Mouse (Mus musculus): ENCODE data around the gene Cdk1.

Cdk1 gene

DNA sequence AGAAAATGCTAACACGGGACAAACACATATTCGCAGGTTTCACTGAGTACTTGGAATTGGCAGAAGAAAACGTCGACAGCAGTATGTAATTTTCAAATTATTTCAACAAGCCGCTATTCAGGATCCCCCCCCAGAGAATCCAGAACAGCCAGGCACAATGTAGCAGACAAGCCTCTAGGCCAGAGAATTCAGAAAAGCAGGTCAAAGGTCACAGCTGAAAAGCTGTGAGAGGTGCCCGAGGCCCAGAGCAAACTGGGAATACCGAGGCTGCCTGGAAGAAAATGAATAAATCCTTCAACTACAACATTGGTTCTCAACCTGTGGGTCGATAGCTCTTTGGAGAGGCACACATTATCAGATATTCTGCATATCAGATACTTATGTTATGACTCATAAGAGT is 4.5 kb downstream of the Cdk1 start:
- no peak for DNase-seq (ENCODE audit: low spot score in 2 of 2)

DNA sequence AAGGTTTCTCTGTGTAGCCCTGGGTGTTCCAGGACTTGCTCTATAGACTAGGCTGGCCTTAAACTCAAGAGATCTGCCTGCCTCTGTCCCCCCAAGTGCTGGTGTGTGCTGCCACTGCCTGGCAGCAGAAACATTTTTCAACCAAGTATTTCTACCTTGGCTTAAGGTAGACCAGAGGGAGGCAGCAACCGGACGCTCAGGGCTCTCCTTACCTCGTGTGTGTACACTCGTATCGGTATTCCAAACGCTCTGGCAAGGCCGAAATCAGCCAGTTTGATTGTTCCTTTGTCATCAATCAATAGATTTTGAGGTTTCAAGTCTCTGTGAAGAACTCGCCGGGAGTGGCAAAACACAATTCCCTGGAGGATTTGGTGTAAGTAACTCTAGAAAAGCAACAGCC is 10.4 kb downstream of the Cdk1 start:
- DNase-seq (ENCODE audit: low spot score in 2 of 2) = no peak

DNA sequence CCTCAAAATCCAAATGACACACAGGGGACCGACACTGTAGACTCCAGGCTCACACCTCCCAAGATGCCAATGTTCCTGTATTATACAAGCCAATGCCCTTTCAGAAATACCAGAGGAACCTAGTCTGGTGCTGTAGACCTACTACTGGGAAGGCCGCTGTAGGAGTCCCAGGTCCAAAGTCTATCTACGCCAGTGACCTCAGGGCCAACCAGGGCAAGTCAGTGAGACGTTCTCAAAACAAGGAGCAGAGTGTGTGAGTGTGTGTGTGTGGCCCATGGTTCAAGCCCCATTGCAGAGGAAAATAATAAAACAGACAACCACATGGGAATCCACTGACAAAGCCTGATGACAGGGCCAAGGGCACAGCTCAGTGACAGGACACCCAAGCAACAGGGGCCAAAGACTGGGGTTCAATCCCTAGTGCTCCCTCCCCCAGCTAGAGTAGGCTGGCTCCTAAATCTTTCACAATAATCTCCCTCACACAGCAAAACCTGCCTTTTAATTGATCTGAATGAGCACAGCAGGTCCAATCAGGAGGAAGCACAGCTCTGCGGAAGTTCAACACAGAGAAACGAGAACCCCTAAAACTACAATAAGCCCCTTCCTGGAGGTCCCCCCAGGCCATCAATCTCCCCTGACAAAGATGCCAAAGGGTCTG is 11.0 kb downstream of the Cdk1 start:
- no peak for DNase-seq (ENCODE audit: low spot score in 2 of 2)

DNA sequence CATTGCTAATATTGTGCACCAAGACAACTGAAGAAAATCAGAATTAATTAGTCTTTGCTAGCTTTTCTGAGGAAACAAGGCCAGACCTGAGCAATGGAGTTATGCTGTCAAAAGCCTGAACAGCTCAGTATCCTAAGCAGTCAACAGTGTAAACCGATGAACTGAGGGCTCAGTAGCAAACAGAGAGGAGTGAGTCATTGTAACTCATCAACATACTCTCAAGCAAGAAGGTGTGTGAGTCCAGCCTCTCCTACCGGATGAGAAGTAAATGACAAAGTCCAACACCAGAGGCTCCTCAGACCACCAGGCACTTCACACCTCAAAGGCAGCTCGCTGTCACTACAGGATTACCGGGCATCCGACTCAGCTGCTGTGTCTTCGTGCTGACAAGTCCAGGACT is 12.7 kb downstream of the Cdk1 start:
- DNase-seq (ENCODE audit: low spot score in 2 of 2) = no peak

DNA sequence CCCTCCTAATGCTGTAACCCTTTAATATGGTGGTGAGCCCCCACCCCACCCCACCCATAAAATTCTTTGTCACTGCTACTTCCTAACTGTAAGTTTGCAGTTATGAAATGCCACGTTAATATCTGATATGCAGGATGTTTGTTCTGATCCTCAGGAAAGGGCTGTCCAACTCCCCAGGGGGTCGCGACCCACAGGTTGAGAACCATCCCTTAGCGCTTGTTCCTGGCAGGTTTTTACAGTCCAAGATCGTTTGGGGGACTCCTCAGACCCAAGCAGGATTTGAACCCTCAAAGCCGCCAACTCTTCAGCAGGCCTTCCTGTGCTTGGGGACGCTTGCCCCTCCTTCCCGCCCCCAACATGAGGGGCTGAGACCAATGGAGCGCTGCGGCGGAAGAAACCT is 16.5 kb downstream of the Cdk1 start:
- no peak for DNase-seq (ENCODE audit: low spot score in 2 of 2)

DNA sequence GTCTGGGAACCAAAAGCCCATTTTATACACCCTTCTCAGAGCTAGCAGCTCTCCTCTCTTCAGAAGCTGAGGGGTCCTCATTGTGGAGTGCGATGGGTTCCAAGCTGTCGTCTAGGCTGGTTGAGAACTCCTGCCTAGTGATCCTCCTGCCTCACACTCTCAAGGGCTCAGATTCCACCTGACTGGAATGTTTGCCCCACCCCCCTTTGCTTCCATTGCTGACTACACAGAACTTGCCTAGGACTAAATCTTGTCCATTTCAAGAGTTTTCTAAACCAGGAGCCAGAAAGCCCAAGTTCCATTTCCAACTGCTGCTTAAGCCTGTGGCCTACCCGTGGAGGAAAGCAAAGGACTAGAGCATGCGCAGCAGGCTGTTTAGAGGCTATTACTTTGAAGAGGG is 17.1 kb downstream of the Cdk1 start:
- DNase-seq (ENCODE audit: low spot score in 2 of 2) = no peak

DNA sequence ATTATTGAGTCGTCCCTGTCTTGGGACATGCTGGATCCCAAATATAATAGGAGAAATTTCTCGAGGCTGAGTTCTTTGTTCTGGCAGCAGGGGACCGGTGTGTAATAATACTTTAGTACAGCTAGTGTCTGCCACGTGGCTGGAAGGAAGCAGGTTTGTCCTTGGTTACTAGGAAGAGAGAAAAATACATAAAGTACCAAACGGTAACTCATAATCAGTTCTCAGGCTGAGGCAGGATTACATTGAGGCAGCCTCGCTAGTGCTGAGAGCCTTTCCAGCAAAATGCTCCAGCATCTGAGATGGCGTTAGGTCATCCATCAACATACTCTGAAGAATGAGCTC is 17.6 kb downstream of the Cdk1 start:
- no peak for DNase-seq (ENCODE audit: low spot score in 2 of 2)

DNA sequence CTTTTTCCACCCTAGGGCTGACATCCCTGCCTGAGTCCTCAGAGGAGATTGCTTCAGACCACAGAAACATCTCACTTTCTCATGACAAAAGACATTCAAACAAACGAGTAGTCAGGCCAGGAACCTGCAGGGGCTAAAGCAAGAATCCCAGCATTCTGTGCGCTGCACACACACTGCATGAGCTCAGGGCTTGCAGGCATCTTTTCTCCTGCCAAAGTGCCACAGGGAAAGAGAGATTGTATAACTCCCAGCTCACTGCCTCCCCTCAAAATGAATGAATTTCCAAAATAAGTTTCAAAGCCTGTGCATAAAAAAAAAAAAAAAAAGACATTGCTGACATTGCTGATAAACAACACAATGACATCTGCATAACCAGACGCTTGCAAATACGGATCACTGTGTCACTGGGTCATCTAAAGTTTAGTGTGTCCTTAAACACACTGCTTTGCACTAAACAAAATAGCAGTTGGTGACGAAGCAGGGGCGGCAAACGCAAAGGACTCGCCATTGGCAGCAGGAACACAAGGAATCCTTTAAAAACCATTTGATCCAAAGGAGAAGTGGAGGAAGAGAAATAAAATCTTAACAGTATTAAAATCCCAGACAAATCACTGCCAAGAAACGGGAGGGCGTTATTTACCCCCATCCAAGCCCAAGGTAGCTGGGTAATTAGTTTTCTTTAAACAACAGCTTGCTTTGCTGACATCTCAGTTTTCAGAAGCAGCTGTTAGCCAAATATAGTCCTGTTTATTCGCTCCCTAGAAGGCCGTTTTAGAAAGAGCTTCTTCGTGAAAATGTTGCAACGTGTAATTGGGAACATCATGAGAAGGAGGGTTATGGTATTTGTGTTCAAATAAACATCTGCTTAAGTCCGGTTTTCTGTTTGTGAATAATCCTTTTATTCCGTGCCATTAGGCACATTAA is 18.2 kb downstream of the Cdk1 start:
- no peak for DNase-seq (ENCODE audit: low spot score in 2 of 2)

DNA sequence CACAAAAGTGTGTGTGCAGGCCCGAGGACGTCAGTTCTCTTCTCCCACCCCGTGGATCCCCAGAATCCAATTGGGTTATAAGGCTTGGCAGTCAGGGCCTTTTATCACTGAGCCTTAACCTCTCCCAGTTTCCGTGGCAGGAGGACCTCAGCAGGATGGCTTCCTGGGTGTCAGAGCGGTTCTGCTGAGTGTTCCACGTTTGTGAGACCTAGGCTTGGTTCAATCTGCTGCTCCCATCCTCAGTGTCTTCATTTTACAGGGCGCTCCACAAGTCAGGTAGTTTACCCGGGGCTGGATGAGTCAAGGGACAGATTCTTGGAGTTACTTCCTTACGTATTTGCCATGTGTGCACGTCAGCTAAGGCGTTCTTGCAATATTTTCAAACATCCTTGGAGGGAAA is 19.5 kb downstream of the Cdk1 start:
- no peak for DNase-seq (ENCODE audit: low spot score in 2 of 2)

DNA sequence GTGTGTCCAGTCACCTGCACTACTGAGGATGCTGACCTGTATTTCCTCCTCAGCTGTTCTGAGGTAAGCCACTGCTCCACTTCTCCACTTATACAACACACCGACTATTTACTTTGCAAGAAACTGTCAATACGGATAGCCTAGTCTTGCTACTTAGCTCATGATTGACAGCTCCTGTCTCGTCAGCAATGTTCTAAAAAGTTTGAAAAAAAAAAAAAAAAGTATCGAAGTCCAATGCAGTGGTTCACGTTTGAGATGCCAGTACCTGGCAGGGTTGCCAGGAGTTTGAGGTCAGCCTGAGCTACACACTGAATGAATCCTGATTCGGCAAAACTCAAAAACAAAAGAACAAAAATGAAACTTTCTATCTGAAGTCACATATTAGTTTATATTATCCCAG is 21.5 kb downstream of the Cdk1 start:
- no peak for DNase-seq (ENCODE audit: low spot score in 2 of 2)

DNA sequence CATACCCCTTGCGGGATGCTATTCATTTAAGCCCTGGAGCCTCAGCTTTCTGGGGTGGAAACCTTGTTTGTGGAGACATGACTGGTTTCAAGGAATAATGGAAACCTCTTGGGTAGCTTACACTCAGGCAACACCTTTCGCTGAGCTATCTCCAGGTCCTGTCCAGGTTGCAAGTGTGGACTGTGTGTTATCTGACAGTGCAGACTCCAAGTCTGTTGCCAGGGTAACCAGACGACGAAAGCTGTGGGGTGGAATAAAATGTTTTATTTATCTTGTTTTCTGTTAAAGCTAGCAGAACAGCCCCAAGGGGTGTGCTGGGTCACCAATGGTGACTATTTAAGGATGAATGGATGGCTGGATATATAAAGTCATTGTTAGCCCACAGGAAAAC is 24.1 kb downstream of the Cdk1 start:
- DNase-seq (ENCODE audit: low spot score in 2 of 2) = no peak

DNA sequence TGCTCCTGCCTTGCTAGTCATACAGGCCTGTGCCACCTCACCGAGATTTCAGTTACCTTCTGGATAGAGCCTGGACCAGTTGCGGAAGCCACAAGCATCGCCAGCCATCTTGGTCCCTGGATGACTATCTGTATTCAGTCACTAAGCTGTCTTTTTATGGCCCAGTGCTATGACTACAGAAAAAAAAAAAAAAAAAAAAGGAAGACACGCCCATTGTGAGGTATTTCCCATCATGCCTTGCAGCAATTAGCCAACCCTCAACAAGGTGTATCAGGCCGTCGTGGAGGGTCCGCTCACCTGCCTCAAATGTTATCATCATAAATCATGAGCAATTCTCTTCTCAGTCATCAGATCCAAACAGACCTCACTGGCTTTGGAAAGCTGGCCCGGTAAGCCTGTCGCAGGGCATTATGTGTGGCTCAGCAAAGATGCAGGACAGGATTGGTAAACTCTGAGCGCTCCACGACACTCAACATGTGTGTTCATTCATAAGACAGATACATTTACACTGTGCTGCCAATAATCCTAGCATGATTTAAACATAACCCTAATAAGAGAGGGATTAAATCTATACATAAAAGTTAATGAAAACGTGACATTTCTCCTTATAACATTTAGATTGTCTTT is 24.6 kb downstream of the Cdk1 start:
- DNase-seq (ENCODE audit: low spot score in 2 of 2) = no peak

DNA sequence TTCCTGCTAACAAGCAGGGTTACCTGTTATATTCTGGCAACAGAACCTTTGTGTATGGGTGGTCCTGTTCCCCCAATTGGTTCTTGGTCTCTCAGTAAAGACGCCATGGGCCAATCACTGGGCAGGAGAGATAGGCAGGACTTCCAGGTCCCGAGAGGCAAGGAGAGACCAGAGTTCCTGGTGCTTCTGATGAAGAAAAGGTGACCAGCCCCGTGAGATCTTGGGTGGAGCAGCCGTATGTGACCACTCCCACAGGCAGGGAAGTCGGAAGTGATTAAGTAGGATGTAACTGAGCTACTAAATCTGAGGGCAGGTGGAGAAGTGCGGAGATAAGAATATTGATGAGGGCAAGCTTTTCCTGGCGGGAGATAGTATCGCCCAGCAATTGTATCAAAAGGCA is 25.4 kb downstream of the Cdk1 start:
- no peak for DNase-seq (ENCODE audit: low spot score in 2 of 2)

DNA sequence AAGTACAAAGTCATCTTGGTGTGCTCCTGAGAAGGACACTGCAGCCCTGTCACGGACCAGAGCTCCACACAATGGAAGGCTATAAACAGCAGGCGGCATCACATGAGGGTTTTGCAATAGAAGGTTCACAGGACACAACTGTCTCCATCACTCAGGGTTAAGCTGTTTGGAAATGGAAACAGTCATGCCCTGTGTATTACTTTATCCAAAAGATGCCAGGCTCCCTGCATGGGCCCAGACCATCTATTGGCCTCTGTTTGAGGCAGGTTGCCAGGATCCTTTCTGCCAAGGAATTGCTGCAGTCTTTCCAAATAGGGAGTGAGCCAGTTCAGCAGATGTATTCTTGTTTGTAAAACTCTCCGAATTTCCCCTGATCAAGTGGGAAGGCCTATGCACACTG is 26.3 kb downstream of the Cdk1 start:
- DNase-seq (ENCODE audit: low spot score in 2 of 2) = peak in 1 of 2 experiments; percentile 38

DNA sequence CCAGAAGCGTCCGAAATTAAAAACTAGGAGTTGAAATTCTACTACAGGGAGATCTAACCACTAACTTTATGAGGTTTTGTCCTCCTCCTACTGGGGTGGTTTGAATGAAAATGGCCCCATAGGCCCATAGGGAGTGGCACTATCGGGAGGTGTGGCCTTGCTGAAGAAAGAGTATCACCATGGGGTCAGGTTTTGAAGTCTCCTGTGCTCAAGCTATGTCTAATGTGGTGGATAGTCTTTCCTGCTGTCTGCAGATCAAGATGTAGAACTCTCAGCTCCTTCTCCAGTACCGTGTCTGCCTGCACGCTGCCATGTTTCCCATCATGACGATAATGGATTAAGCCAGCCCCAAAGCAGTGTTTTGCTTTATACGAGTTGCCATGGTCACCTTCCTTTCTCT is 27.9 kb downstream of the Cdk1 start:
- no peak for DNase-seq (ENCODE audit: low spot score in 2 of 2)

DNA sequence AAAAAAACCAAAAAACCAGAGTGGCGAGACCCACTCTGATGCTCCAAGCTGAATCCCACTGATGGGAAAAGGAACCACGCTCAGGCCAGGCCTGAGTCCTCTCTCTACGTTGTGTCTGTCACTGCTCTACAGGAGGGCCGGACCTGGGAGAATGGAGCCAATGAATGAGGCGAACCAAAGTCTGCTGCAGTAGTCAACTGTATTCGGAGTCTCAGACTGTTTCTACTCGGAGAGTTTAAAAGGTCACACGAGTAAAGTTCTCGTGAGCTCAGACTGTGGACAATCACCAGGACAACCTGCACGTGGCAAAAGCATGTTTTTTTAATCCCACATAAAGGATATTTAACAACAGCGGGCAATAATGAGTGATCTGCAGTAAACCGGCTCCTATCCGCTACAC is 28.8 kb downstream of the Cdk1 start:
- DNase-seq (ENCODE audit: low spot score in 2 of 2) = no peak

DNA sequence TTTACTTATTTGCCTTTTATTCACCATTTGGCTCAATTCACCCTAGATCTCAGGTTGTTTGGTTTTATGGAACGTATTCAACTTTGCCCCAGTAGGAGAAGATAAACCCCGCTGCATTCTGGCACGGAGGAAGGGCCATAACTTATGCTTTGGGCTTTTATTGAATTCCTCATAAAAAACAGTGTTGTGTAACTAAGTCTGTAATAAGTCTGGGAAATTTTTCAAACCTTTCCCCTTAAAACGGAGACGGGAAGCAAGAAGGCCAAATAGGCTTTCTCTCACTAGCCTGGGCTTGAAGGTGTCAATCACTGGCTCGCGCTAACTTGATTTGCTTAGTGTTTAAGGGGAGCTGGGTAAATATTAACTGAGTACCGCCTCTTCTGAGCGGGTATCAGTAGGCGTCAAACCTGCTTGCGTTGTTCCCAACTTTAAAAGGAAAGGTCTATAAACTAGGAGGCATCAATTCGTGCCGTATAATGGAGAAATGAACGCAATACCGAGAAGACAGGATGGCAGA is 31.2 kb downstream of the Cdk1 start:
- no peak for DNase-seq (ENCODE audit: low spot score in 2 of 2)

DNA sequence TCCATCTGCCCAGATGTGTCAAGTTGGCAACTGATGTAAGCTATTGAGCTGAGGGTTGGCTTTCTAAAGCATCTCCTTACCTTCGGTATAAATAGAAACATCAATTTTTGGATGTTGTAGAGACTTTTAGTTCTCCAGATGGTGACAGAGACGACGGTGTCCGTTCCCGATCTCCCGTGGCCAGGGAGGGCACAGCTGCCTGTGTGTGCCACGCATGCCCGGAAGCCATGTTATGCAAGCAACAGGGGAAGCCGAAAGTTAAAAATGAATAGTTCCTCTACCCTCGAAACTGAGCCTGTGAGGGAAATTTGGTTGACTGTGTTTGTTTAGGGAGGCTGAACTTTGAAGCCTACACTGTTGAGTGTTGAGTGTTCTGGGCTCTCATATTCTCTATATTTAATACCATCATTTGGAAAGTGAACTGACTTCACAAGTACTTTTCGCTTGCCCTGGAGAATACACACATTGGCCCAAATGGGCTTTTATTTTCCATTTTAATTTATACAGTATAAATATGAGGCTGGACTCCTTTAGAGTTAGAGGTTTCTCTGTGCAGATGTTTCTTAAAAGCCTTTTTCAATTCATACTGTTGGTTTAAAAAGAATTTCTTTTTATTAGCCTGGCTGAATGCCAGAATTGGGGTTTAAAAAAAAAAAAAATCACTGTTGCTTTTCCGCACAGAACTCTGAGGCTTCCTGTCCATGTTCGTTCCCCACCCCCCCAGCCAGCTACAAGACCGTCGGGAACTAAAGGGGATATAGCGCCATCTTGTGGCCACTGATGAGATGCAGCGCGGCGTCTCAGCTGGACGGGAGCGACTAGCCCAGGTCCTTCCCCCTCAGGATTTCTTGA is 31.8 kb downstream of the Cdk1 start:
- peak; percentile 41 to 71 for DNase-seq (ENCODE audit: low spot score in 2 of 2)

DNA sequence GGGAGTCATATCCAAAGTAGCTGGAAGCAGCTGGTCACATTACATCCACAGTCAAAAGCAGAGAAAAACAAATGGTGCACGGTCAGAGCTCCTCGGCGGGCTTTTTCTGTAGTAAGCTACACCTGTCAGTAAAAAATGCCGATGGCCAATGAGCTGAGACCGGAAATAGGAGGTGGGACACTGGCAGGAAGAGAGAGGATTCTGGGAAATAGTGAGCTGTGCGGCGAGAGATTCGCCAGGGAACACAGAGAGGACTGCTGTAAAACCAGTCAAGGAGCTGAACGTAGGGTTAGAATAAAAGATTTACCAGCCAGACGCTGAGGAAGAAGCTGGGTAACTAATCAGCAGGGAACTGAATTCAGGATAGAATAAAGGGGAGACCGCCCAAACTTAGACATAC is 34.2 kb downstream of the Cdk1 start:
- no peak for DNase-seq (ENCODE audit: low spot score in 2 of 2)

DNA sequence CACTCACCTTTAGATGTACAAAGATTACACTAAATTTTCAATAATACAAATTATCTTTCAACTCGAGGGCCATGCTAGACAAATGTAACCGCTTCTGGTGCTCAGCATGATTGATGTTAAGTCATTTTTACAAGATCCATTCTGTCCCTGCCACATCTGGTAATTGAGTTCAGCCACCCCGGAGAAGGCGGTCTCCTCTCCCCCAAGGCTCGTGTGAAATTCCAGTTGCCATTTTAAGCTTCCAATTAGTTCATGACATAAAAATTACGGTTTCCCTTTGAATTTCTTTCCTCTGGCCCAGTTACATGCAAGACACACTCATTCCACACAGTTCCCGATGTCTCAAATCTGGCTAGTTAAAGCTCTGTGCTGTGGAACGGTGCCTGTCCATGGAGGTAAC is 38.8 kb downstream of the Cdk1 start:
- DNase-seq (ENCODE audit: low spot score in 2 of 2) = no peak

DNA sequence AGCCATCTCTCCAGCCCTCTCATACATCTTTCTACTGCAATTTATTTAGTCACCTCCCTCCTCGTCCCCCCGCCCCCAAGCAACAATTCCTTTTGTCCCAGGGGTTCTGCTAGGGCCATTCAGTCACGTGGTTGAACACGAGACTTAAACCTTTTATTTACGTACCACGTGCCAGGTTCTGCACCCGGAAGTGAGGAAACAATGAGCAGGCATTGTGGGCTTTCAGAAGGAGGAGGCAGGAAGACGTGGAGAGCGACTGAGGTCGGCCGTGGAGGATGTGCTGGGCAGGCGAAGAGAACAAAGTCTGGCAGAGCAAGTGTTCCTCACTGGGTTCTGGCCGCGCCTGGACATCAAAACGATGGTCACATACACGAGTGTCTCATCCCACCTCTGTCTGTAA is 40.9 kb downstream of the Cdk1 start:
- no peak for DNase-seq (ENCODE audit: low spot score in 2 of 2)

DNA sequence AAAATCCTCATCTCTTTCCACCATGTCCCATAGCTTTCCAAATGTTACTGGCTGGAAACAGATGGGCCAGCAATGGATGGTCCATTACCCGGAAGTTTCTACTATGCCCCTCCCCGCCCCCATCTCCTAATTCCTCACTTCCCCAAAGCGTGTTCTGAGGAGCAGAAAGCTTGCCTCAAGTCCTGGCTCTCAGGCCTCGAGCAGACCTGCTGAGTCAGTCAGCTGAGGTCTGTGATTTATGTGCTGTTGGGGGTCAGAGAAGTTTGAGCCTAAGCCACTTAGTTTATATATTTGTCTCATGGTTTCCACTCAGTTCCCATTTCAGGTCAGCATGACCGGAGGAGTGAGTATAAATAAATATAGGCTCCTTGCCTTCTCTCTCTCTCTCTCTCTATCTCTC is 43.6 kb downstream of the Cdk1 start:
- no peak for DNase-seq (ENCODE audit: low spot score in 2 of 2)

Measured in frontal cortex, postnatal 10 days (tissue).